Mouse (Mus musculus) liver, embryonic 14.5 days (tissue): ENCODE results near the gene Ccdc84.

Experiments used
- CTCF ChIP-seq: IDR thresholded peaks from 2 replicates; pipeline ENCODE4 v1.5.1; 2016; ENCODE audit warnings: antibody characterized with exemption, low read depth, control low read depth
- EP300 ChIP-seq: IDR thresholded peaks from 2 replicates; pipeline ENCODE4 v1.6.1; 2016; ENCODE audit warnings: antibody characterized with exemption, low read depth

DNA sequence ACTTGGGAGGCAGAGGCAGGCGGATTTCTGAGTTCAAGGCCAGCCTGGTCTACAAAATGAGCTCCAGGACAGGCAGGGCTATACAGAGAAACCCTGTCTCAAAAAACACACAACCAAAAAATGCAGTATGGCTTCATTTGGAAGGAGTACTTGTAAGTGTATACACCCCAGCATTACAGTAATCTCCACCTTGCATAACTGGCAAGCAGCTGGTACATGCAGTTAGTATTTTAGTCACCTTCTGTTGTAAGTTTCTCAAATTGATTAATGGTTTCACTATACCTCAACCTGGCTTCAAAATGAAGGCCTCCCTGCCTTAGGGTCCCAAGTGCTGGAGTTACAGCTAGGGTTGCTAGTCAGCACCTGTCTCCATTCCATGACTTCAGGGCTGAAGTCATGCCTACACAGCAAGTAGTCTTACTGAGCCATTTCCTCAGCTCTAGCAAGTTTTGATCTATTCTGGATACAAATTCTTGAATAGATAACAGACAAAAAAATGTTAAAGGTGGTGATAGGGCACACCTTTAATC lies 6.7 kb downstream of the Ccdc84 start:
- no peak for TF ChIP-seq CTCF
- TF ChIP-seq EP300 = no peak
